ENCODE assay signal across 17 mouse cellular contexts in the genomic region with DNA sequence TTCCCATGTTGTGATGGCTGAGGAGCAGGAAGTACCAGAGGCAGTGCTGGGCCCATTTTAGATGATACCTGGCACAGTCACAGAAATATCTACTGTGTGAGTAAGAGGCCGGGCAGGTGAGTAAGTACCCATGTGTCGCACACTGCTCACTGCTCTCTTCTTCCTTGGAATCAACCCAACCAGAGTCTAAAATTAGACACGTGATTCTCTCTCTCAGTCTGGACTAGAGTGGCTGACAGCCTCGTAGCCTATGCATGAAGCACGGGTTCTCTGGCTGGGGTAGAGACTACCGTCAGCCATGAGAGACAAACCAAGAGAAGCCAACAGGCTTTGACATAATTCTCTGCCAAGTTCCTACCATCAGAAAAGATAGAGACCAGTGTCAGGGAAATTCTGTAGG.
"Had no signal": no experiment of that assay in that cellular context is flagged by ENCODE, and none has a peak within 500 bp of the region (broad histone marks: within the 10 kb centered on the region; RNA-seq: fewer than 3 reads in every experiment).

No protein-coding gene starts in this region.

- H3K4me1 ChIP-seq: midbrain, embryonic 15.5 days; neural tube, embryonic 12.5 days; stomach, embryonic 15.5 days had no signal

- H3K27me3 ChIP-seq: liver, embryonic 15.5 days; megakaryocyte, embryonic 14.5 days; midbrain, embryonic 15.5 days; neural tube, embryonic 12.5 days; stomach, embryonic 15.5 days had no signal

- H3K4me3 ChIP-seq: limb, embryonic 10.5 days; liver, embryonic 15.5 days; megakaryocyte, embryonic 14.5 days; midbrain, embryonic 15.5 days; neural tube, embryonic 12.5 days; stomach, embryonic 15.5 days had no signal

- DNase-seq: kidney, postnatal 10 days; lung, adult 2 months; lung, postnatal 10 days; retina, postnatal 1 day; right cerebral cortex, postnatal 4 days; spleen, adult 18-20 months; thymus, adult 2 months; thymus, postnatal 25 days had no signal

- H3K4me2 ChIP-seq: liver, embryonic 11.5 days; liver, embryonic 15.5 days; midbrain, embryonic 11.5 days; midbrain, embryonic 15.5 days; neural tube, embryonic 12.5 days; stomach, embryonic 15.5 days had no signal

- ATAC-seq: midbrain, embryonic 15.5 days had no signal

- H3K9ac ChIP-seq: liver, embryonic 15.5 days; midbrain, embryonic 15.5 days; neural tube, embryonic 12.5 days; stomach, embryonic 15.5 days had no signal

- H3K9me3 ChIP-seq: limb, embryonic 10.5 days; liver, embryonic 15.5 days; megakaryocyte, embryonic 14.5 days; midbrain, embryonic 15.5 days; neural tube, embryonic 12.5 days; stomach, embryonic 15.5 days had no signal

- H3K27ac ChIP-seq: limb, embryonic 10.5 days; liver, embryonic 15.5 days; macrophage; midbrain, embryonic 15.5 days; neural tube, embryonic 12.5 days; stomach, embryonic 15.5 days had no signal
